Mouse (Mus musculus): Measurements from ENCODE around the gene Fndc11. TPM values are rescaled to one million over a fixed set of nuclear protein-coding genes. Genes with fewer than 3 reads are reported as not detected.

Gene Fndc11
- polyA plus RNA-seq, 1 experiment from 2014 or later: not detected

- no peaks in the 10 kb centered on the region for H3K27me3 ChIP-seq (replicated peaks)
- no peak for ATAC-seq
- H3K27ac ChIP-seq: no peak overlapping the region
- no peak overlapping the region for H3K4me3 ChIP-seq (replicated peaks)
- H3K36me3 ChIP-seq: no peaks in the 10 kb centered on the region
- no peak overlapping the region for H3K9ac ChIP-seq
- no peaks in the 10 kb centered on the region for H3K4me1 ChIP-seq (replicated peaks)
- no peaks in the 10 kb centered on the region for H3K9me3 ChIP-seq
- WGBS: 86% methylated on average over 3 of the region's 3 CpGs
- H3K4me2 ChIP-seq (replicated peaks): no peak overlapping the region
These were observed 7.3 kb downstream of the Fndc11 start for GRCm38 (mm10) chr2:181227122-181227521.

GRCm38 (mm10) chr2:181228335-181228734 lies 8.5 kb downstream of the Fndc11 start:
- WGBS: 64% methylated on average over 1 of the region's 1 CpGs
- no peak for ATAC-seq
- Histone ChIP-seq H3K9me3 (no peaks in the 10 kb centered on the region), H3K36me3 (no peaks in the 10 kb centered on the region), H3K27ac (no peak overlapping the region), H3K27me3 (replicated peaks) (no peaks in the 10 kb centered on the region), H3K4me2 (replicated peaks) (no peak overlapping the region), H3K4me3 (replicated peaks) (no peak overlapping the region), H3K4me1 (replicated peaks) (no peaks in the 10 kb centered on the region), H3K9ac (no peak overlapping the region)

GRCm38 (mm10) chr2:181231171-181231570 lies 11.4 kb downstream of the Fndc11 start:
- Histone ChIP-seq H3K9me3 (no peaks in the 10 kb centered on the region), H3K27ac (no peak overlapping the region), H3K4me1 (replicated peaks) (no peaks in the 10 kb centered on the region), H3K4me3 (replicated peaks) (no peak overlapping the region), H3K9ac (no peak overlapping the region), H3K27me3 (replicated peaks) (no peaks in the 10 kb centered on the region), H3K4me2 (replicated peaks) (no peak overlapping the region), H3K36me3 (no peaks in the 10 kb centered on the region)
- 86% methylated on average over 19 of the region's 20 CpGs for WGBS
- no peak for ATAC-seq

GRCm38 (mm10) chr2:181233443-181233842 lies 13.6 kb downstream of the Fndc11 start:
- Histone ChIP-seq H3K27ac (no peak overlapping the region), H3K9me3 (no peaks in the 10 kb centered on the region), H3K36me3 (no peaks in the 10 kb centered on the region), H3K27me3 (replicated peaks) (no peaks in the 10 kb centered on the region), H3K4me2 (replicated peaks) (no peak overlapping the region), H3K4me1 (replicated peaks) (no peaks in the 10 kb centered on the region), H3K9ac (no peak overlapping the region), H3K4me3 (replicated peaks) (no peak overlapping the region)
- ATAC-seq: no peak
- 89% methylated on average over 15 of the region's 15 CpGs for WGBS

GRCm38 (mm10) chr2:181234680-181235079 lies 14.9 kb downstream of the Fndc11 start:
- 91% methylated on average over 11 of the region's 11 CpGs for WGBS
- ATAC-seq: no peak
- Histone ChIP-seq H3K36me3 (no peaks in the 10 kb centered on the region), H3K27ac (no peak overlapping the region), H3K27me3 (replicated peaks) (no peaks in the 10 kb centered on the region), H3K9ac (no peak overlapping the region), H3K4me3 (replicated peaks) (no peak overlapping the region), H3K4me2 (replicated peaks) (no peak overlapping the region), H3K4me1 (replicated peaks) (no peaks in the 10 kb centered on the region), H3K9me3 (no peaks in the 10 kb centered on the region)

GRCm38 (mm10) chr2:181235681-181236566 lies 16.1 kb downstream of the Fndc11 start:
- Histone ChIP-seq H3K4me2 (replicated peaks) (no peak overlapping the region), H3K4me1 (replicated peaks) (0 out of 2 replicates have a peak, but pooled peaks cover 10% of the 10 kb centered on the region), H3K9ac (no peak overlapping the region), H3K27me3 (replicated peaks) (no peaks in the 10 kb centered on the region), H3K27ac (no peak overlapping the region), H3K4me3 (replicated peaks) (no peak overlapping the region), H3K9me3 (no peaks in the 10 kb centered on the region), H3K36me3 (no peaks in the 10 kb centered on the region; the same call in 1 of the 2 replicates)
- WGBS: 85% methylated on average over 23 of the region's 23 CpGs
- no peak for ATAC-seq

GRCm38 (mm10) chr2:181237251-181238014 lies 17.6 kb downstream of the Fndc11 start:
- Histone ChIP-seq H3K4me1 (replicated peaks) (peaks cover 18% of the 10 kb centered on the region; the same call in 1 of the 2 replicates), H3K27me3 (replicated peaks) (no peaks in the 10 kb centered on the region), H3K9me3 (no peaks in the 10 kb centered on the region), H3K27ac (no peak overlapping the region), H3K36me3 (no peaks in the 10 kb centered on the region; the same call in 1 of the 2 replicates), H3K9ac (no peak overlapping the region), H3K4me3 (replicated peaks) (no peak overlapping the region), H3K4me2 (replicated peaks) (no peak overlapping the region)
- ATAC-seq: no peak
- whole genome bisulfite sequencing: 90% methylated on average over 17 of the region's 17 CpGs

GRCm38 (mm10) chr2:181238091-181238610 lies 18.3 kb downstream of the Fndc11 start:
- Histone ChIP-seq H3K9me3 (no peaks in the 10 kb centered on the region), H3K36me3 (no peaks in the 10 kb centered on the region; the same call in 1 of the 2 replicates), H3K4me2 (replicated peaks) (no peak overlapping the region), H3K9ac (no peak overlapping the region), H3K4me3 (replicated peaks) (no peak overlapping the region), H3K4me1 (replicated peaks) (peaks cover 19% of the 10 kb centered on the region; the same call in 1 of the 2 replicates), H3K27me3 (replicated peaks) (no peaks in the 10 kb centered on the region), H3K27ac (no peak overlapping the region)
- ATAC-seq: no peak
- WGBS: 83% methylated on average over 10 of the region's 10 CpGs

- Histone ChIP-seq H3K27ac (no peak overlapping the region), H3K4me2 (replicated peaks) (no peak overlapping the region), H3K36me3 (no peaks in the 10 kb centered on the region; the same call in 1 of the 2 replicates), H3K4me3 (replicated peaks) (no peak overlapping the region), H3K9ac (no peak overlapping the region), H3K4me1 (replicated peaks) (peaks cover 21% of the 10 kb centered on the region), H3K27me3 (replicated peaks) (no peaks in the 10 kb centered on the region), H3K9me3 (no peaks in the 10 kb centered on the region)
- WGBS: 70% methylated on average over 2 of the region's 2 CpGs
- no peak for ATAC-seq
These were observed 19.0 kb downstream of the Fndc11 start for GRCm38 (mm10) chr2:181238861-181239260.

- Histone ChIP-seq H3K9ac (no peak overlapping the region), H3K4me3 (replicated peaks) (no peak overlapping the region), H3K4me1 (replicated peaks) (peaks cover 24% of the 10 kb centered on the region), H3K27ac (no peak overlapping the region), H3K27me3 (replicated peaks) (no peaks in the 10 kb centered on the region), H3K4me2 (replicated peaks) (no peak overlapping the region), H3K9me3 (no peaks in the 10 kb centered on the region), H3K36me3 (no peaks in the 10 kb centered on the region; the same call in 1 of the 2 replicates)
- no peak for ATAC-seq
- WGBS: 93% methylated on average over 9 of the region's 9 CpGs
These were observed 19.4 kb downstream of the Fndc11 start for GRCm38 (mm10) chr2:181239261-181239660.

- no peak for ATAC-seq
- H3K9ac ChIP-seq: no peak overlapping the region; the same call in 1 of the 2 replicates
- no peaks in the 10 kb centered on the region for H3K27me3 ChIP-seq (replicated peaks)
- 90% methylated on average over 13 of the region's 13 CpGs for WGBS
- no peak overlapping the region for H3K27ac ChIP-seq
- no peaks in the 10 kb centered on the region; the same call in 1 of the 2 replicates for H3K36me3 ChIP-seq
- no peaks in the 10 kb centered on the region for H3K9me3 ChIP-seq
- peaks cover 24% of the 10 kb centered on the region for H3K4me1 ChIP-seq (replicated peaks)
- H3K4me3 ChIP-seq (replicated peaks): peak overlapping the region; percentile 59
- H3K4me2 ChIP-seq (replicated peaks): peak overlapping the region; percentile 75
These were observed 21.1 kb downstream of the Fndc11 start for GRCm38 (mm10) chr2:181240806-181241440.

Measured in intestine, embryonic 15.5 days (tissue).